Mouse (Mus musculus) small intestine, adult 2 months (tissue): ENCODE results near the gene Tcl1b4.
"Not testable (repeated sequence)": the region's sequence is repeated elsewhere in the genome, so short reads cannot be mapped to it uniquely, and the experiment has no call there.

ENCODE experiments used
- CTCF ChIP-seq: fragments of 200-500 bp; IDR thresholded peaks from 2 replicates; pipeline ENCODE4 v1.5.1; 2012; ENCODE audit warnings: low read depth, mild to moderate bottlenecking, control low read depth, inconsistent platforms, low read length, moderate library complexity, mixed read lengths; ENCODE audit not compliant: insufficient replicate concordance, insufficient read length; ENCODE audit errors: extremely low read depth
- POLR2A ChIP-seq: fragments of 200-500 bp; IDR thresholded peaks from 2 replicates; pipeline ENCODE4 v1.6.1; 2012; ENCODE audit warnings: low read depth, mild to moderate bottlenecking, control low read depth, inconsistent platforms, low read length, moderate library complexity

GRCm38 (mm10) chr12:105174318-105174717 lies 27.4 kb upstream of the Tcl1b4 start:
- TF ChIP-seq POLR2A: not testable (repeated sequence)
- peak; percentile 21; the same call in 1 of the 2 replicates for TF ChIP-seq CTCF
